Mouse (Mus musculus): ENCODE results near the gene Frmd4a. TPM values are rescaled to one million over a fixed set of nuclear protein-coding genes. Genes with fewer than 3 reads are reported as not detected.
A peak's percentile ranks its signal among the peaks of the same experiment; 100 is the strongest.

The Frmd4a gene
- polyA plus RNA-seq, 1 experiment from 2014 or later: 13.7 TPM

GRCm38 (mm10) chr2:4226941-4227558, 209.5 kb downstream of the Frmd4a start:
- H3K9ac ChIP-seq (ENCODE audit: low read depth, low read length): no peak overlapping the region
- H3K9me3 ChIP-seq (ENCODE audit: control insufficient read depth, low read length): no peaks in the 10 kb centered on the region
- ATAC-seq: peak; percentile 84
- no peaks in the 10 kb centered on the region for H3K27me3 ChIP-seq (replicated peaks; ENCODE audit: control insufficient read depth, insufficient read depth, low read length)
- 70% methylated on average over 7 of the region's 7 CpGs for WGBS
- no peak overlapping the region for H3K27ac ChIP-seq (ENCODE audit: low read length)
- H3K36me3 ChIP-seq (ENCODE audit: control insufficient read depth, insufficient read depth, low read length): no peaks in the 10 kb centered on the region
- H3K4me1 ChIP-seq (ENCODE audit: control insufficient read depth, insufficient read depth, low read length): 0 out of 2 replicates have a peak, but pooled peaks cover 5% of the 10 kb centered on the region
- no peak overlapping the region for H3K4me2 ChIP-seq (ENCODE audit: low read depth, low read length)
- no peak overlapping the region for H3K4me3 ChIP-seq (ENCODE audit: low read length)

- H3K9me3 ChIP-seq (ENCODE audit: control insufficient read depth, low read length): no peaks in the 10 kb centered on the region
- no peak overlapping the region for H3K4me2 ChIP-seq (ENCODE audit: low read depth, low read length)
- no peaks in the 10 kb centered on the region for H3K27me3 ChIP-seq (replicated peaks; ENCODE audit: control insufficient read depth, insufficient read depth, low read length)
- no peak overlapping the region for H3K9ac ChIP-seq (ENCODE audit: low read depth, low read length)
- H3K36me3 ChIP-seq (ENCODE audit: control insufficient read depth, insufficient read depth, low read length): no peaks in the 10 kb centered on the region
- H3K4me3 ChIP-seq (ENCODE audit: low read length): no peak overlapping the region
- 0 out of 2 replicates have a peak, but pooled peaks cover 5% of the 10 kb centered on the region for H3K4me1 ChIP-seq (ENCODE audit: control insufficient read depth, insufficient read depth, low read length)
- no peak overlapping the region for H3K27ac ChIP-seq (ENCODE audit: low read length)
- peak; percentile 55 for ATAC-seq
- 56% methylated on average over 4 of the region's 4 CpGs for WGBS
Measured at GRCm38 (mm10) chr2:4227563-4227962, 210.0 kb downstream of the Frmd4a start.

GRCm38 (mm10) chr2:4228510-4228909, 211.0 kb downstream of the Frmd4a start:
- no peak overlapping the region for H3K9ac ChIP-seq (ENCODE audit: low read depth, low read length)

GRCm38 (mm10) chr2:4232335-4232734, 214.8 kb downstream of the Frmd4a start:
- 0 out of 2 replicates have a peak, but pooled peaks cover 8% of the 10 kb centered on the region for H3K4me1 ChIP-seq (ENCODE audit: control insufficient read depth, insufficient read depth, low read length)
- 28% methylated on average over 3 of the region's 3 CpGs for WGBS
- H3K4me2 ChIP-seq (ENCODE audit: low read depth, low read length): 0 out of 2 replicates have a peak overlapping the region, but pooled peaks have one; percentile 13
- H3K36me3 ChIP-seq (ENCODE audit: control insufficient read depth, insufficient read depth, low read length): no peaks in the 10 kb centered on the region
- H3K27ac ChIP-seq (ENCODE audit: low read length): no peak overlapping the region
- no peaks in the 10 kb centered on the region for H3K9me3 ChIP-seq (ENCODE audit: control insufficient read depth, low read length)
- no peaks in the 10 kb centered on the region for H3K27me3 ChIP-seq (replicated peaks; ENCODE audit: control insufficient read depth, insufficient read depth, low read length)
- no peak overlapping the region for H3K4me3 ChIP-seq (ENCODE audit: low read length)
- no peak for ATAC-seq
- no peak overlapping the region for H3K9ac ChIP-seq (ENCODE audit: low read depth, low read length)

More at GRCm38 (mm10) chr2:4228510-4228909, 211.0 kb downstream of the Frmd4a start:
- Histone ChIP-seq H3K36me3 (ENCODE audit: control insufficient read depth, insufficient read depth, low read length) (no peaks in the 10 kb centered on the region), H3K4me3 (ENCODE audit: low read length) (no peak overlapping the region), H3K4me1 (ENCODE audit: control insufficient read depth, insufficient read depth, low read length) (0 out of 2 replicates have a peak, but pooled peaks cover 8% of the 10 kb centered on the region), H3K27ac (ENCODE audit: low read length) (no peak overlapping the region), H3K4me2 (ENCODE audit: low read depth, low read length) (no peak overlapping the region), H3K9me3 (ENCODE audit: control insufficient read depth, low read length) (no peaks in the 10 kb centered on the region), H3K27me3 (replicated peaks; ENCODE audit: control insufficient read depth, insufficient read depth, low read length) (no peaks in the 10 kb centered on the region)
- 42% methylated on average over 3 of the region's 3 CpGs for WGBS
- ATAC-seq: no peak

GRCm38 (mm10) chr2:4232761-4233322, 215.3 kb downstream of the Frmd4a start:
- H3K4me2 ChIP-seq (ENCODE audit: low read depth, low read length): peak overlapping the region; percentile 13; the same call in 1 of the 2 replicates
- 35% methylated on average over 10 of the region's 10 CpGs for WGBS
- H3K9ac ChIP-seq (ENCODE audit: low read depth, low read length): no peak overlapping the region
- H3K4me3 ChIP-seq (ENCODE audit: low read length): no peak overlapping the region
- ATAC-seq: no peak
- no peaks in the 10 kb centered on the region for H3K9me3 ChIP-seq (ENCODE audit: control insufficient read depth, low read length)
- H3K27ac ChIP-seq (ENCODE audit: low read length): no peak overlapping the region
- 0 out of 2 replicates have a peak, but pooled peaks cover 8% of the 10 kb centered on the region for H3K4me1 ChIP-seq (ENCODE audit: control insufficient read depth, insufficient read depth, low read length)
- H3K36me3 ChIP-seq (ENCODE audit: control insufficient read depth, insufficient read depth, low read length): no peaks in the 10 kb centered on the region
- no peaks in the 10 kb centered on the region for H3K27me3 ChIP-seq (replicated peaks; ENCODE audit: control insufficient read depth, insufficient read depth, low read length)

- Histone ChIP-seq H3K4me2 (ENCODE audit: low read depth, low read length) (no peak overlapping the region), H3K36me3 (ENCODE audit: control insufficient read depth, insufficient read depth, low read length) (no peaks in the 10 kb centered on the region), H3K4me1 (ENCODE audit: control insufficient read depth, insufficient read depth, low read length) (0 out of 2 replicates have a peak, but pooled peaks cover 4% of the 10 kb centered on the region), H3K27ac (ENCODE audit: low read length) (no peak overlapping the region), H3K9me3 (ENCODE audit: control insufficient read depth, low read length) (no peaks in the 10 kb centered on the region), H3K9ac (ENCODE audit: low read depth, low read length) (no peak overlapping the region), H3K4me3 (ENCODE audit: low read length) (no peak overlapping the region), H3K27me3 (replicated peaks; ENCODE audit: control insufficient read depth, insufficient read depth, low read length) (no peaks in the 10 kb centered on the region)
- ATAC-seq: no peak
- 78% methylated on average over 5 of the region's 5 CpGs for WGBS
Measured at GRCm38 (mm10) chr2:4237686-4238085, 220.2 kb downstream of the Frmd4a start.

GRCm38 (mm10) chr2:4249723-4250122, 232.2 kb downstream of the Frmd4a start:
- no peak overlapping the region for H3K4me3 ChIP-seq (ENCODE audit: low read length)
- H3K27ac ChIP-seq (ENCODE audit: low read length): no peak overlapping the region
- no peaks in the 10 kb centered on the region for H3K36me3 ChIP-seq (ENCODE audit: control insufficient read depth, insufficient read depth, low read length)
- ATAC-seq: peak; percentile 49
- H3K9ac ChIP-seq (ENCODE audit: low read depth, low read length): no peak overlapping the region
- H3K27me3 ChIP-seq (replicated peaks; ENCODE audit: control insufficient read depth, insufficient read depth, low read length): no peaks in the 10 kb centered on the region
- H3K4me1 ChIP-seq (ENCODE audit: control insufficient read depth, insufficient read depth, low read length): peaks cover 21% of the 10 kb centered on the region
- H3K4me2 ChIP-seq (ENCODE audit: low read depth, low read length): no peak overlapping the region
- 46% methylated on average over 6 of the region's 6 CpGs for WGBS
- H3K9me3 ChIP-seq (ENCODE audit: control insufficient read depth, low read length): no peaks in the 10 kb centered on the region

- peaks cover 21% of the 10 kb centered on the region for H3K4me1 ChIP-seq (ENCODE audit: control insufficient read depth, insufficient read depth, low read length)
- H3K4me3 ChIP-seq (ENCODE audit: low read length): no peak overlapping the region
- H3K27me3 ChIP-seq (replicated peaks; ENCODE audit: control insufficient read depth, insufficient read depth, low read length): no peaks in the 10 kb centered on the region
- ATAC-seq: peak; percentile 74
- peak overlapping the region; percentile 5; the same call in 1 of the 2 replicates for H3K4me2 ChIP-seq (ENCODE audit: low read depth, low read length)
- no peak overlapping the region for H3K9ac ChIP-seq (ENCODE audit: low read depth, low read length)
- peak overlapping the region; percentile 76 for H3K27ac ChIP-seq (ENCODE audit: low read length)
- 22% methylated on average over 9 of the region's 9 CpGs for WGBS
- no peaks in the 10 kb centered on the region for H3K9me3 ChIP-seq (ENCODE audit: control insufficient read depth, low read length)
- no peaks in the 10 kb centered on the region for H3K36me3 ChIP-seq (ENCODE audit: control insufficient read depth, insufficient read depth, low read length)
Measured at GRCm38 (mm10) chr2:4252541-4253291, 235.2 kb downstream of the Frmd4a start.

GRCm38 (mm10) chr2:4253348-4253747, 235.8 kb downstream of the Frmd4a start:
- H3K9me3 ChIP-seq (ENCODE audit: control insufficient read depth, low read length): no peaks in the 10 kb centered on the region
- no peak for ATAC-seq
- H3K4me2 ChIP-seq (ENCODE audit: low read depth, low read length): peak overlapping the region; percentile 5; the same call in 1 of the 2 replicates

More at GRCm38 (mm10) chr2:4253348-4253747, 235.8 kb downstream of the Frmd4a start:
- WGBS: 26% methylated on average over 4 of the region's 4 CpGs
- H3K27ac ChIP-seq (ENCODE audit: low read length): peak overlapping the region; percentile 76
- H3K4me1 ChIP-seq (ENCODE audit: control insufficient read depth, insufficient read depth, low read length): peaks cover 21% of the 10 kb centered on the region
- no peak overlapping the region for H3K9ac ChIP-seq (ENCODE audit: low read depth, low read length)
- H3K27me3 ChIP-seq (replicated peaks; ENCODE audit: control insufficient read depth, insufficient read depth, low read length): no peaks in the 10 kb centered on the region
- no peak overlapping the region for H3K4me3 ChIP-seq (ENCODE audit: low read length)
- no peaks in the 10 kb centered on the region for H3K36me3 ChIP-seq (ENCODE audit: control insufficient read depth, insufficient read depth, low read length)

Measured in intestine, embryonic 16.5 days (tissue).